Mouse (Mus musculus): ENCODE data around the gene P4hb. TPM values are rescaled to one million over a fixed set of nuclear protein-coding genes. Genes with fewer than 3 reads are reported as not detected.

P4hb gene
- polyA plus RNA-seq, 1 experiment = 342 TPM

GRCm38 (mm10) chr11:120576365-120576981 is 3.4 kb upstream of the P4hb start:
- Histone ChIP-seq H3K4me3 (ENCODE audit: insufficient read depth, low read depth, low read length) (no peak overlapping the region), H3K27ac (ENCODE audit: insufficient read depth, low read depth, low read length) (peak overlapping the region; percentile 92), H3K36me3 (ENCODE audit: control insufficient read depth, insufficient read depth, low read length) (peaks cover 3% of the 10 kb centered on the region), H3K4me1 (ENCODE audit: control insufficient read depth, insufficient read depth, low read length) (peaks cover 44% of the 10 kb centered on the region), H3K27me3 (replicated peaks; ENCODE audit: control insufficient read depth, insufficient read depth, low read length) (no peaks in the 10 kb centered on the region)
- WGBS = 62% methylated on average over 3 of the region's 3 CpGs
- TF ChIP-seq CTCF (conservative IDR thresholded peaks at IDR 0.05; ENCODE audit: insufficient read depth, insufficient read length, low read depth, low read length) = no peak
- TF ChIP-seq POLR2A (IDR thresholded peaks at IDR 0.05; ENCODE audit: low read depth, low read length) = peak; percentile 30
- peak; percentile 94 for DNase-seq

GRCm38 (mm10) chr11:120575940-120576339 is 2.9 kb upstream of the P4hb start:
- H3K4me1 ChIP-seq (ENCODE audit: control insufficient read depth, insufficient read depth, low read length) = peaks cover 45% of the 10 kb centered on the region
- H3K36me3 ChIP-seq (ENCODE audit: control insufficient read depth, insufficient read depth, low read length) = peaks cover 3% of the 10 kb centered on the region
- H3K4me3 ChIP-seq (ENCODE audit: insufficient read depth, low read depth, low read length) = no peak overlapping the region
- TF ChIP-seq POLR2A (IDR thresholded peaks at IDR 0.05; ENCODE audit: low read depth, low read length) (no peak), CTCF (conservative IDR thresholded peaks at IDR 0.05; ENCODE audit: insufficient read depth, insufficient read length, low read depth, low read length) (no peak)
- DNase-seq = no peak
- peak overlapping the region; percentile 85 for H3K27ac ChIP-seq (ENCODE audit: insufficient read depth, low read depth, low read length)
- no peaks in the 10 kb centered on the region for H3K27me3 ChIP-seq (replicated peaks; ENCODE audit: control insufficient read depth, insufficient read depth, low read length)

- no peaks in the 10 kb centered on the region for H3K27me3 ChIP-seq (replicated peaks; ENCODE audit: control insufficient read depth, insufficient read depth, low read length)
- peaks cover 3% of the 10 kb centered on the region for H3K36me3 ChIP-seq (ENCODE audit: control insufficient read depth, insufficient read depth, low read length)
- TF ChIP-seq POLR2A (IDR thresholded peaks at IDR 0.05; ENCODE audit: low read depth, low read length) (no peak), CTCF (conservative IDR thresholded peaks at IDR 0.05; ENCODE audit: insufficient read depth, insufficient read length, low read depth, low read length) (no peak)
- DNase-seq = no peak
- no peak overlapping the region for H3K4me3 ChIP-seq (ENCODE audit: insufficient read depth, low read depth, low read length)
- 87% methylated on average over 2 of the region's 2 CpGs for WGBS
- H3K27ac ChIP-seq (ENCODE audit: insufficient read depth, low read depth, low read length) = no peak overlapping the region
- peaks cover 40% of the 10 kb centered on the region for H3K4me1 ChIP-seq (ENCODE audit: control insufficient read depth, insufficient read depth, low read length)
These were observed 2.0 kb upstream of the P4hb start for GRCm38 (mm10) chr11:120575046-120575445.

GRCm38 (mm10) chr11:120574278-120574600 is 1.2 kb upstream of the P4hb start:
- no peak overlapping the region for H3K27ac ChIP-seq (ENCODE audit: insufficient read depth, low read depth, low read length)
- 22% methylated on average over 5 of the region's 5 CpGs for WGBS
- H3K27me3 ChIP-seq (replicated peaks; ENCODE audit: control insufficient read depth, insufficient read depth, low read length) = no peaks in the 10 kb centered on the region
- no peak overlapping the region for H3K4me3 ChIP-seq (ENCODE audit: insufficient read depth, low read depth, low read length)
- H3K36me3 ChIP-seq (ENCODE audit: control insufficient read depth, insufficient read depth, low read length) = peaks cover 4% of the 10 kb centered on the region
- TF ChIP-seq CTCF (conservative IDR thresholded peaks at IDR 0.05; ENCODE audit: insufficient read depth, insufficient read length, low read depth, low read length) = no peak
- no peak for TF ChIP-seq POLR2A (IDR thresholded peaks at IDR 0.05; ENCODE audit: low read depth, low read length)
- peaks cover 32% of the 10 kb centered on the region for H3K4me1 ChIP-seq (ENCODE audit: control insufficient read depth, insufficient read depth, low read length)
- DNase-seq = no peak

- Histone ChIP-seq H3K27me3 (replicated peaks; ENCODE audit: control insufficient read depth, insufficient read depth, low read length) (no peaks in the 10 kb centered on the region), H3K36me3 (ENCODE audit: control insufficient read depth, insufficient read depth, low read length) (peaks cover 2% of the 10 kb centered on the region), H3K27ac (ENCODE audit: insufficient read depth, low read depth, low read length) (peak overlapping the region; percentile 80), H3K4me1 (ENCODE audit: control insufficient read depth, insufficient read depth, low read length) (peaks cover 27% of the 10 kb centered on the region), H3K4me3 (ENCODE audit: insufficient read depth, low read depth, low read length) (peak overlapping the region; percentile 77)
- no peak for DNase-seq
- TF ChIP-seq POLR2A (IDR thresholded peaks at IDR 0.05; ENCODE audit: low read depth, low read length) = no peak
- under 1% methylated on average over 23 of the region's 23 CpGs for WGBS
These were observed 678 bp upstream of the P4hb start for GRCm38 (mm10) chr11:120573585-120574277.

- H3K4me1 ChIP-seq (ENCODE audit: control insufficient read depth, insufficient read depth, low read length) = peaks cover 16% of the 10 kb centered on the region; the same call in 1 of the 2 replicates
- H3K27me3 ChIP-seq (replicated peaks; ENCODE audit: control insufficient read depth, insufficient read depth, low read length) = no peaks in the 10 kb centered on the region
- under 1% methylated on average over 24 of the region's 24 CpGs for WGBS
- DNase-seq = no peak
- peaks cover 3% of the 10 kb centered on the region for H3K36me3 ChIP-seq (ENCODE audit: control insufficient read depth, insufficient read depth, low read length)
- TF ChIP-seq POLR2A (IDR thresholded peaks at IDR 0.05; ENCODE audit: low read depth, low read length) (no peak), CTCF (conservative IDR thresholded peaks at IDR 0.05; ENCODE audit: insufficient read depth, insufficient read length, low read depth, low read length) (no peak)
- H3K27ac ChIP-seq (ENCODE audit: insufficient read depth, low read depth, low read length) = peak overlapping the region; percentile 81
- peak overlapping the region; percentile 85 for H3K4me3 ChIP-seq (ENCODE audit: insufficient read depth, low read depth, low read length)
These were observed 669 bp downstream of the P4hb start for GRCm38 (mm10) chr11:120572417-120572751.

GRCm38 (mm10) chr11:120571754-120572416 is 1.2 kb downstream of the P4hb start:
- TF ChIP-seq POLR2A (IDR thresholded peaks at IDR 0.05; ENCODE audit: low read depth, low read length) = no peak
- TF ChIP-seq CTCF (conservative IDR thresholded peaks at IDR 0.05; ENCODE audit: insufficient read depth, insufficient read length, low read depth, low read length) = no peak
- H3K27ac ChIP-seq (ENCODE audit: insufficient read depth, low read depth, low read length) = peak overlapping the region; percentile 81; the same call in 1 of the 2 replicates
- H3K36me3 ChIP-seq (ENCODE audit: control insufficient read depth, insufficient read depth, low read length) = peaks cover 4% of the 10 kb centered on the region
- 3% methylated on average over 11 of the region's 11 CpGs for WGBS
- peaks cover 12% of the 10 kb centered on the region; the same call in 1 of the 2 replicates for H3K4me1 ChIP-seq (ENCODE audit: control insufficient read depth, insufficient read depth, low read length)
- H3K27me3 ChIP-seq (replicated peaks; ENCODE audit: control insufficient read depth, insufficient read depth, low read length) = no peaks in the 10 kb centered on the region
- H3K4me3 ChIP-seq (ENCODE audit: insufficient read depth, low read depth, low read length) = peak overlapping the region; percentile 85
- no peak for DNase-seq

All from kidney, adult 2 months (tissue).